Mouse (Mus musculus): ENCODE measurements around the gene Itgam.
"Not testable (repeated sequence)": the region's sequence is repeated elsewhere in the genome, so short reads cannot be mapped to it uniquely, and the experiment has no call there.

Itgam gene

GRCm38 (mm10) chr7:128062456-128062855 lies at the start of gene Itgam, which contains the start of gene Gm49368:
Gene Itgam (plus strand): TSS chr7:128062640.
Gene Gm49368 (plus strand): TSS chr7:128062683.
- no peak for DNase-seq (ENCODE audit: low spot score in 2 of 2)

GRCm38 (mm10) chr7:128013116-128013515 lies 49.3 kb upstream of the Itgam start:
- no peak for DNase-seq (ENCODE audit: low spot score in 2 of 2)

- DNase-seq (ENCODE audit: low spot score in 2 of 2): not testable (repeated sequence)
Observed at GRCm38 (mm10) chr7:128016134-128016533, 46.3 kb upstream of the Itgam start.

- no peak for DNase-seq (ENCODE audit: low spot score in 2 of 2)
Observed at GRCm38 (mm10) chr7:128016650-128017049, 45.8 kb upstream of the Itgam start.

- DNase-seq (ENCODE audit: low spot score in 2 of 2): no peak
Observed at GRCm38 (mm10) chr7:128018275-128018674, 44.2 kb upstream of the Itgam start.

- no peak for DNase-seq (ENCODE audit: low spot score in 2 of 2)
Observed at GRCm38 (mm10) chr7:128019187-128019586, 43.3 kb upstream of the Itgam start.

GRCm38 (mm10) chr7:128022974-128023373 lies 39.5 kb upstream of the Itgam start:
- no peak for DNase-seq (ENCODE audit: low spot score in 2 of 2)

- DNase-seq (ENCODE audit: low spot score in 2 of 2): no peak
Observed at GRCm38 (mm10) chr7:128023565-128023964, 38.9 kb upstream of the Itgam start.

- no peak for DNase-seq (ENCODE audit: low spot score in 2 of 2)
Observed at GRCm38 (mm10) chr7:128024364-128024763, 38.1 kb upstream of the Itgam start.

- no peak for DNase-seq (ENCODE audit: low spot score in 2 of 2)
Observed at GRCm38 (mm10) chr7:128024932-128025331, 37.5 kb upstream of the Itgam start.

- no peak for DNase-seq (ENCODE audit: low spot score in 2 of 2)
Observed at GRCm38 (mm10) chr7:128025381-128025780, 37.1 kb upstream of the Itgam start.

GRCm38 (mm10) chr7:128031403-128031976 lies 30.9 kb upstream of the Itgam start:
- no peak for DNase-seq (ENCODE audit: low spot score in 2 of 2)

- DNase-seq (ENCODE audit: low spot score in 2 of 2): no peak
Observed at GRCm38 (mm10) chr7:128032290-128032988, 30.0 kb upstream of the Itgam start.

GRCm38 (mm10) chr7:128032989-128033293 lies 29.5 kb upstream of the Itgam start:
- DNase-seq (ENCODE audit: low spot score in 2 of 2): no peak

GRCm38 (mm10) chr7:128033616-128034015 lies 28.8 kb upstream of the Itgam start:
- no peak for DNase-seq (ENCODE audit: low spot score in 2 of 2)

- DNase-seq (ENCODE audit: low spot score in 2 of 2): not testable (repeated sequence)
Observed at GRCm38 (mm10) chr7:128042161-128042820, 20.1 kb upstream of the Itgam start.

GRCm38 (mm10) chr7:128044142-128044785 lies 18.2 kb upstream of the Itgam start:
- no peak for DNase-seq (ENCODE audit: low spot score in 2 of 2)

- DNase-seq (ENCODE audit: low spot score in 2 of 2): no peak
Observed at GRCm38 (mm10) chr7:128045640-128046039, 16.8 kb upstream of the Itgam start.

- no peak for DNase-seq (ENCODE audit: low spot score in 2 of 2)
Observed at GRCm38 (mm10) chr7:128048819-128049218, 13.6 kb upstream of the Itgam start.

GRCm38 (mm10) chr7:128049254-128049653 lies 13.2 kb upstream of the Itgam start:
- no peak for DNase-seq (ENCODE audit: low spot score in 2 of 2)

GRCm38 (mm10) chr7:128050739-128051138 lies 11.7 kb upstream of the Itgam start:
- DNase-seq (ENCODE audit: low spot score in 2 of 2): no peak

GRCm38 (mm10) chr7:128053061-128053460 lies 9.4 kb upstream of the Itgam start:
- DNase-seq (ENCODE audit: low spot score in 2 of 2): no peak
